Mouse (Mus musculus) limb, embryonic 14.5 days (tissue): ENCODE results near the gene Ncoa5. TPM values are rescaled to one million over a fixed set of nuclear protein-coding genes. Genes with fewer than 3 reads are reported as not detected.
A peak's percentile ranks its signal among the peaks of the same experiment; 100 is the strongest.

Experiments used
- ATAC-seq: fragments of 200-750 bp; cut with Nextera tagmentation; 2 replicates; pipeline ENCODE4 v1.8.0; 2017; ENCODE audit warnings: low read depth, moderate number of reproducible peaks, moderate TSS enrichment; ENCODE audit not compliant: low FRiP score
- DNase-seq: peaks from one replicate; pipeline ENCODE4 v3.0.0-alpha.2; 2015; ENCODE audit warnings: low spot score
- H3K27ac ChIP-seq: fragments of 300-500 bp; sonication (generic); replicated peaks from 2 replicates; pipeline ENCODE4 v1.5.1; 2014; ENCODE audit warnings: low read depth, mild to moderate bottlenecking, low read length, moderate library complexity, mixed read lengths
- H3K27me3 ChIP-seq: fragments of 300-500 bp; sonication (generic); 2 replicates; pipeline ENCODE4 v1.6.1; 2014; ENCODE audit warnings: low read length, mixed read lengths; ENCODE audit not compliant: control insufficient read depth, insufficient read depth
- H3K36me3 ChIP-seq: fragments of 300-500 bp; sonication (generic); 2 replicates; pipeline ENCODE4 v1.6.1; 2014; ENCODE audit warnings: mild to moderate bottlenecking, low read length, moderate library complexity, mixed read lengths; ENCODE audit not compliant: control insufficient read depth, insufficient read depth
- H3K4me1 ChIP-seq: fragments of 300-500 bp; sonication (generic); 2 replicates; pipeline ENCODE4 v1.6.1; 2014; ENCODE audit warnings: antibody characterized with exemption, low read length, mixed read lengths; ENCODE audit not compliant: control insufficient read depth, insufficient read depth
- H3K4me2 ChIP-seq: fragments of 300-500 bp; sonication (generic); replicated peaks from 2 replicates; pipeline ENCODE4 v1.6.1; 2014; ENCODE audit warnings: low read depth, mild to moderate bottlenecking, low read length, moderate library complexity; ENCODE audit not compliant: severe bottlenecking
- H3K4me3 ChIP-seq: fragments of 300-500 bp; sonication (generic); replicated peaks from 2 replicates; pipeline ENCODE4 v1.5.1; 2014; ENCODE audit warnings: low read length
- H3K9ac ChIP-seq: fragments of 300-500 bp; sonication (generic); 2 replicates; pipeline ENCODE4 v1.6.1; 2014; ENCODE audit warnings: mild to moderate bottlenecking, low read depth, low read length, moderate library complexity; ENCODE audit not compliant: severe bottlenecking
- H3K9me3 ChIP-seq: fragments of 300-500 bp; sonication (generic); 2 replicates; pipeline ENCODE4 v1.6.1; 2016; ENCODE audit warnings: low read length; ENCODE audit not compliant: control insufficient read depth
- POLR2A ChIP-seq: fragments of 200-500 bp; IDR thresholded peaks from 2 replicates; pipeline ENCODE4 v1.8.0; 2012; ENCODE audit warnings: inconsistent platforms, mild to moderate bottlenecking, moderate library complexity, borderline replicate concordance; ENCODE audit not compliant: insufficient read depth, insufficient read length; ENCODE audit errors: extremely low read depth
- WGBS: fragments of 180-500 bp; shearing (Covaris S2); extraction: QIAGEN DNeasy Blood & Tissue Kit; methylation state at CpG from one replicate; pipeline ENCODE4 v1.1.7; 2014; 5-methylcytosine and 5-hydroxymethylcytosine counted together
- polyA plus RNA-seq, 2 experiments: library from polyadenylated mRNA; depleted of rRNA in 1 of 2; stranded (reverse) in 1 of 2; unstranded in 1 of 2; fragments of >200 nt; fragmentation: Nextera tagmentation in 1 of 2; extraction: Ambion mirVana in 1 of 2; gene quantifications; 2 replicates each; pipeline versions ENCODE4 v1.2.1 to v1.2.3; 2012 to 2014

Ncoa5 gene
- polyA plus RNA-seq, 2 experiments: 58.7 to 77.3 TPM

DNA sequence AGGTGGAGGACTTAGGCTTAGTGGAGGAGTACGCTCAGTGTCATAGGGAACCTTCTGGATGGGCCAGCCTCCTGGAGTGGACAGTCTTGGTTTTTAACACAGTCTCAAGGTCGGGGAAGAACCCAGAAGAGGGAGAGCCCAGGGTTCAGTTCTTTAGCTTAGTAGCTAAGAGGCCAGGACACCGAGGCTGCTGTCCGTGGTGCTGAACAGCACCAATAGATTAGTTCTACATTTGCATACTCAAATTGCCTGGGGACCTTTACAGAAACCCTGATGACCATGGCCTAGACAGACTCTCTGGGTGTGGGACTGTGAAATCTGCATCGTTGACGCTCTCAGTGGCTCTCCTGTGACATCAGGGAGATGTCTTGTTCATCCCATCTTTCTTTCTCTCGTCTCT is 54.9 kb downstream of the Ncoa5 start:
- DNase-seq (peak; percentile 85), ATAC-seq (no peak)
- no peak overlapping the region for H3K4me3 ChIP-seq
- no peak overlapping the region for H3K27ac ChIP-seq
- no peaks in the 10 kb centered on the region for H3K4me1 ChIP-seq
- no peaks in the 10 kb centered on the region for H3K27me3 ChIP-seq
- H3K9me3 ChIP-seq: no peaks in the 10 kb centered on the region
- no peaks in the 10 kb centered on the region for H3K36me3 ChIP-seq
- no peak overlapping the region for H3K9ac ChIP-seq
- TF ChIP-seq POLR2A: no peak
- H3K4me2 ChIP-seq: no peak overlapping the region
- 21% methylated on average over 7 of the region's 7 CpGs for WGBS

DNA sequence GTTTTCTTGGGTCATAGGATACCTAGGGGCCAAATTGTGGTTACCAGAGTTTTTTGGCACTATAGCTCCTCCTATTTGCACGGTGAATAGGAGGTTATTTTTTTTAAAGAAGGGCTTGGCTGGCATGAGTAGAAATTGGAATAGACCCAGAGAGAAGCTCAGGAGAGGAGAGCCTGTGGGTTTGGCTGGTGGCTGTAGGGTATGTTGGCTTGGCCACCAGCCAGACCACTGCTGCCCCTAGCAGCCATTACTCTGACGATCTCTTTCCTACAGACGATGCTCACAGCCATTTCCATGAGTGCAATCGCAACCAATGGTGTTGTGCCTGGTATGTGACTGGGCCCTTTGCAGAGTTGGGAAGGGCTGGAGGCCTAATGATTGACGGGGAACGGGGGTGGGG is 59.1 kb downstream of the Ncoa5 start:
- DNase-seq: no peak
- ATAC-seq: no peak
- Histone ChIP-seq H3K27me3 (peaks cover 16% of the 10 kb centered on the region), H3K4me3 (no peak overlapping the region), H3K9me3 (no peaks in the 10 kb centered on the region), H3K4me2 (no peak overlapping the region), H3K27ac (no peak overlapping the region), H3K4me1 (peaks cover 5% of the 10 kb centered on the region; the same call in 1 of the 2 replicates), H3K36me3 (no peaks in the 10 kb centered on the region), H3K9ac (no peak overlapping the region)
- WGBS: 79% methylated on average over 6 of the region's 6 CpGs
- no peak for TF ChIP-seq POLR2A

DNA sequence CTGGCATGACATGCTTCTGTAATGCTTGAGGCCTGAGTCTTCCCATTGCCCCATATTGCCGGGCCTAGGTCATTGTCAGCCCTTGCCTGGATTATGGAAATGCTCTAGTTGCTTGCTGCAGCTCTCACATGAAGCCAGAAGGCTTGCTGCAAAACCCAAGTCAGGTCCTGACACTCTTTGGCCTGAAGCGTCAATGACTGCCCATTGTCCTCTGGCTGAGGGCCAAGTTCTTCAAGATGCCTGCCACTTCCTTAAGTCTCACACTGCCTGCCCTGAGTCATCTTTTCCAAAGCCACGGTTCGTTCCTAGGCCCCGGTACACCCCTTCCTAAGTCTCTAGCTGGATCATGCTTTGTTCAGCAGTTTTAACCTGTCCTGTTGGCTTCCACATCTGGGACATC is 62.0 kb downstream of the Ncoa5 start:
- no peaks in the 10 kb centered on the region for H3K9me3 ChIP-seq
- no peaks in the 10 kb centered on the region for H3K36me3 ChIP-seq
- no peak overlapping the region for H3K4me2 ChIP-seq
- no peak overlapping the region for H3K9ac ChIP-seq
- WGBS: 56% methylated on average over 5 of the region's 5 CpGs
- no peak overlapping the region for H3K27ac ChIP-seq
- H3K27me3 ChIP-seq: peaks cover 45% of the 10 kb centered on the region
- H3K4me3 ChIP-seq: no peak overlapping the region
- TF ChIP-seq POLR2A: no peak
- DNase-seq (no peak), ATAC-seq (no peak)
- H3K4me1 ChIP-seq: peaks cover 10% of the 10 kb centered on the region; the same call in 1 of the 2 replicates

DNA sequence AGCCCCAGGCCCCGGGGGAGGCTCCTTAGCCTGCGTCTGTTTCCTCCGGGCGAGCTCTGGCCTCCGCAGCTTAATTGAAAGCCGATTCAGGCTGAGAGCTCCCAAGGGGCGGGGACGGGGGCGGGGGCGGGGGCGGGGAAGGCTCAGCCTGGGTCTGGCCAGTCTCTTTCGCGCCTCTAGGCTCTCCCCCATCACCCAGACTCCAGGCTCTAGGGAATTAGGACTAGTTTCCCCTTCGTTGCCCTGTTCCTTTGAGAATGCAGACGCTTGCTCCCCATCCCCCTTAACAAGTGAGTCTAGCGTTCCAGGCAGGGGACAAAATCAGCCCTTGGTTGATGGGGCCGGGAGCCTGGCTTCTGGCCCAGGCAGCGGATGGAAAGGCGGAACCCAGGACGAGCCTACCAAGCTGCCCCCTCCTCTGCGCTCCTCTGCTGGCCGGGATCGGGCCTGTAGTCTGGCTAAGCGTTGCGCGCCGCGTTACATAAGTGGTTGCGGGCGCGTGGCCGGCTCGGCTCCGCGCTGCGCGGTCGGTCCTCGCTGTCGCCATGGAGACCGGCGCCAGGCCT is 64.0 kb downstream of the Ncoa5 start:
- Histone ChIP-seq H3K27me3 (peaks cover 61% of the 10 kb centered on the region), H3K27ac (no peak overlapping the region), H3K4me2 (0 out of 2 replicates have a peak overlapping the region, but pooled peaks have one; percentile 22), H3K4me3 (0 out of 2 replicates have a peak overlapping the region, but pooled peaks have one; percentile 5), H3K9ac (no peak overlapping the region), H3K4me1 (peaks cover 12% of the 10 kb centered on the region; the same call in 1 of the 2 replicates), H3K9me3 (no peaks in the 10 kb centered on the region), H3K36me3 (no peaks in the 10 kb centered on the region)
- DNase-seq: no peak
- no peak for TF ChIP-seq POLR2A
- ATAC-seq: no peak
- WGBS: under 1% methylated on average over 42 of the region's 42 CpGs

DNA sequence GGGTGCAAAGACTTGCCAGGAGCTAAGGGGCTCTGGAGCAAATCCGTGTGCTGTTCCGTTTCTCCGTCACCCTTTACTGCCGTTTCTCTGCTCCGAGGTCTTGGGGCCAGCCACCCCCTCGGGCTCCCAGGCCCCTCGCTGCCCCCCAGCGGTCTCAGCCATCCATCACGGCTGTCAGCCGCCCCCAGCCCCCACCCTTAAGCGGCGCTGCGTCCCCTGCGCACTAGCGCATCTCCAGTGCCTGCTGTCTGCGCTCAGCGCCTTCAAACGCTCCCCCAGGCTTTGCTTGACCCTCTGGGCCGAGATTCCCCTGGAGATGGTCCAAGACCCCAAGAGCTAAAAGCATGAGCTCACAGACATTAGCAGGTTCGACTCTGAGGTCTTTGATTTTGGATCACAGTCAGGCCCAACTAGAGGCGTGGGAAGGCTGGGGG is 65.3 kb downstream of the Ncoa5 start:
- peaks cover 12% of the 10 kb centered on the region; the same call in 1 of the 2 replicates for H3K4me1 ChIP-seq
- TF ChIP-seq POLR2A: no peak
- peaks cover 61% of the 10 kb centered on the region for H3K27me3 ChIP-seq
- no peak for ATAC-seq
- H3K4me3 ChIP-seq: no peak overlapping the region
- no peak overlapping the region for H3K9ac ChIP-seq
- no peak overlapping the region for H3K27ac ChIP-seq
- WGBS: under 1% methylated on average over 21 of the region's 21 CpGs
- H3K36me3 ChIP-seq: no peaks in the 10 kb centered on the region
- no peak for DNase-seq
- no peak overlapping the region for H3K4me2 ChIP-seq
- H3K9me3 ChIP-seq: no peaks in the 10 kb centered on the region
